Mouse (Mus musculus) kidney, adult 18-20 months (tissue): ENCODE results near the gene Usp33.

Experiments used
- DNase-seq: peaks from one replicate; pipeline ENCODE4 v3.0.0; 2021

Usp33 gene

DNA sequence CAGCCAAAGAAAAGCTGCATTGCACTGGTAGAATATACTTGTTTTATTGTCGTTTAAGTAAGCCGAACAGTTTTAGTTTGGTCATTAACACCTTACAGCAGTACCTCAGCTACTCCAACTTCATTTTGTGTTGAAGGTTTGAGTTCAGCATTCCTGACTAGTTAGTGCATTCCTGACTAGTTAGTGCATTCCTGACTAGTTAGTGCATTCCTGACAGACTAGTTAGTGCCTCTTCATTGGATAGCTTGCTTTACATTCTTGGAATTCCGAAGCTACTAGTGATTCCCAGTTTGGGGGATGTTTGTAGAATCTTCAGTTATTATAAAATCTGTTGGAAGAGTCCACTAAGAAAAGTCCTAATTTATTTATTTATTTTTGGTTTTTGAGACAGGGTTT is 56.4 kb downstream of the Usp33 start:
- no peak for DNase-seq

- DNase-seq: peak; percentile 38
Observed at GRCm38 (mm10) chr3:152403827-152404226, 57.5 kb downstream of the Usp33 start.

- no peak for DNase-seq
Observed at GRCm38 (mm10) chr3:152405420-152405819, 59.1 kb downstream of the Usp33 start.

GRCm38 (mm10) chr3:152405978-152406640 is 59.8 kb downstream of the Usp33 start:
- no peak for DNase-seq

DNA sequence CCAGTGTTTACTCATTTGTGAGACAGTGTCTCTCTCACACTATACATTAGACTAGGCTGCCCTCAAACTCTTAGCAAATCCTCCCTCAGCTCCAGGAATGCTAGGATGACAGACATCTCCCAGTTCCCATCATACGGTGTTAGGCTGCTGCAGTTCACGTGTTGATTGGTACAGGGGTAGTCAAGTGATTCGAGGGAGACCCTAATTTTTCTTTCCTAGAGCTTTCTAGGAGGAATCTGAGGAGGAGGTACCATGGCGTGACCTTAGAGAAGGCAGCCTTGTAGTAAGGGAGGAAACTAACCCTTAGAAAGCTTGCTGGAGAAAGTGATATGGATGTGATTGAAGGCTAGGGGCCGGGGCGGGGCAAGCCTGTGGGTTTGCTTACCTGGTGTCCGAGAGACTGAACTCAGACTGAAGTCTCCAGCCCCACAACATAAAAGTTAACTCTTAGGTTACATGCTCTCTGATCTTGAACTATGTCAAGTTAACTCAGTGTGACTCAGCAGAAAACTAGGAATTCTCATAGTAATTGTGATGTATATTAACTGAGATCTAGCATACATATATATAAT is 64.8 kb downstream of the Usp33 start:
- DNase-seq: no peak

DNA sequence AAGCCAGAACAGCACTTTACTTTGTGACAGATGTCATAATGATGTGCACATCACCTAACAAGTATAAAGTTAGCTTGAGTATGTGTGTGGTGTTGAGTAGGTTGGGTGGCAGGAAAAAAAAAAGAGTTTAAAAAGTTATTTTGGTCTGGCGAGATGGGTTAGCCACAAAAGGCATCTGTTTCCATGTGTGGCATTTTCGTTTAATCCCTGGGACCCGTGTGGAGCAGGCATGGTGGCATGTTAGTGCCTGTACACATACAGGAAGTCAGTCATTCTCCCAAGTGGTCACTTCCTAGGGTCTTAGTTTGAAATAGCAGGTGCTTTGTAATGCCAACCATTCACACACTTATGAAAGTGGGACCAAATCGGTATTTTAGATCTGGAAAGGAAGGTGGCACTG is 66.1 kb downstream of the Usp33 start:
- DNase-seq: no peak

GRCm38 (mm10) chr3:152428925-152429324 is 82.6 kb downstream of the Usp33 start:
- DNase-seq: no peak

- no peak for DNase-seq
Observed at GRCm38 (mm10) chr3:152432677-152433076, 86.4 kb downstream of the Usp33 start.

DNA sequence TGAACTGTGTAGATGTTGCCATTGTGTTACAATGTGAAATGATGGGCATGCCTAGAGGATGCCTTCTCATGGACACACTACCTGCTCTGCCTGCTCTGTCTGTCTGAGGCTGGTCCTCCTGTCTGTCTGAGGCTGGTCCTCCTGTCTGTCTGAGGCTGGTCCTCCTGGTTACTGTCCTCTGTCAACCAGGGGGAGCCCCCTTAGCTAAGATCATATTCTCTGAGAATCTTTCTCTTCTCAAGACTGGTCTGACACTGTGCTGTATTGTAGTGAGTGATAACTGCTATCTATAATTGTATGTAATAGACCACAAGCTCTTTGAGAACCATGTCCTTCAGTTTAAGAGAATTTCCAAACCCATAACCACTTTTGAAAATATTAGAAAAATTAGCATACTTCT is 89.3 kb downstream of the Usp33 start:
- no peak for DNase-seq

DNA sequence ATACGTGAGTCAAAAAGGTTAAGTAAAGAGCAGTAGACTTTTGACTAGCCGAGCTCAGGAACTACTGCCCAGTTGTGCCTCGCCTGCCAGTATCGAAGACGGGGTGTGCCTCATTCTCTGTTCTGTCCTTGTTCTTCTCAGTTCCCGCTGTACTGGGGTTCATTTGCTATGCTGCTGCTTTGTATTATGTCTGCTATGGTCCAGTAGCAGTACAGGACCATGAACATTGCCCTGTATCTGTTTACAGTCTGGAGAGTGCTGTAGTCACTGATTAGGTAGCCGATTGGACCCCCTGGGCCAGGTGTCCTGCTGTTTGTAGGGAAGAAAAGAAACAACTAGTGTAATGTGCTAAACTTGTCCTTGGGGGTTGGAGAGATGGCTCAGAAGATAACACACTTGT is 91.8 kb downstream of the Usp33 start:
- DNase-seq: no peak

- DNase-seq: no peak
Observed at GRCm38 (mm10) chr3:152442795-152443194, 96.5 kb downstream of the Usp33 start.
